Mouse (Mus musculus) right cerebral cortex, postnatal 36 days (tissue): ENCODE measurements around the gene Cblc.
"Not testable (repeated sequence)": the region's sequence is repeated elsewhere in the genome, so short reads cannot be mapped to it uniquely, and the experiment has no call there.

Source experiments
- DNase-seq, 2 experiments: peaks; one replicate each; pipeline ENCODE4 v3.0.0; 2022; ENCODE audit warnings: low spot score in 2 of 2, mixed read lengths in 1 of 2

Gene Cblc

DNA sequence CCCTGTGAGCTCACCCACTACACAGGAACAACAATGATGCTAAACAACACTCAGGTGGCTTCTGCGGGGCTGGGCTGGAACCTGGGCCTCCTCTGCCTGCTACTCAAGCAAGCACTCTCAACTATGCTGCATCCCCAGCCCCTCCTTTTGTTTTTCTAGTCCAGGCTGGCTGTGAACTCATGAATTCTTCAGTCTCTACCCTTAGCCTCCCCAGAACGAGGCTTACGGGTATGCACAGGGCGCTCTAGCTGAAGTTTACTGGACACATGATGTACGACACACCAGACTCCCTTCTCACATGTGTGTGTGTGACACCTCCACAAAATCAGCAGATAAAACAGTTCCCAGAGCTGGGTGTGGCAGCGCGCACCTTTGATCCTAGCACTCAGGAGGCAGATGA, 22.3 kb upstream of the Cblc start:
- no peak for DNase-seq

DNA sequence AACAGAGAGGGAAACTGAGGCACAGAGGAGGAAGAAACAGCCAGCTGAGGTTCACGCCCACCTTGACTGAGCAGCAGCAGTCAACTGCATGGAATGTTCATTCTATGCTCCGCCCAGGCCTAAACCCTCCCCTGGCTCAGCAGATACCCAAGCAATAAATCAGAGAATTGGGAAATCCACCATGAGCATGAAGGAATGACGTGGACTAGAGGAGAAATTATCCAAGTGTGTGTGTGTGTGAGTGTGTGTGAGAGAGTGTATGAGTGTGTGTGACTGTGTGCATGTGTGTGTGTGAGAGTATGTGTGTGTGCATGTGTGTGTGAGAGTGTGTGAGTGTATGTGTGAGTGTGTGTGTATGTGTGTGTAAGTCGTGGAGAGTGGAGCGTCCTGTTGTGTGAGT, 21.8 kb upstream of the Cblc start:
- DNase-seq, result no peak

DNA sequence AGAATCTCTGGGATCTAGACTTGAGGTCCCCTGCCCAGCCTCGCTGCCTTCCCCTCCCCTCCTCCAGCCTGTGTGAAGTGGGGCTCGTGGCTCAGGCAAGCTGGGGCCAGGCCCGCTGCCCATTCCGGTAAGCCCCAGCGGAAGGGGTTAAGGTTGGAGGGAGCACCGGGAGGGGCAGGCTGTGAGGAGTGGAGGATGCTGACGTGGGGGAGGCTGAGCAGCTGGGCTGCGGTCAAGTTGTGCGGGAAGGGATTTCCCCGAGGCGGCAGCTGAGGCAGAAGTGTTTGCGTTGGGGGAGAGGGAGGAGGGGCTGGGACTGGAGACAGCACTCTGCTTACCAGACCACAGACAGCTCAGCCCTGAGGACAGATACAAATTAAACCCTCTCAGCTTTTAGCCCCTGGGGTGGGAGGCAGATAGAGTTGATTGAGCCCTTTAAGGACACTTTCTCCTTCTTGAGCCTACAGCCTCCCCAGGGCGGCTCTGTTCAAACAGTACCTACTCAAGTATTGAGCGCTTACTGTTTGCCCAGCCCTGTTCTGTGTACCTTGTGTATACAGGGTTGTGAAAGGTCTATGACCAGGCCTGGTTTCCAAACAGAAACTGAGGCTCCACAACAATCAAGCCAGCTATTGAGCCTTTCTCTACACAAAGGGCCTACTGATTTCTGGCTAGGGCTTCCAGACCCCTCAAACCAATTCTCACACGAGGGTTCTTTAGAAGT, 20.9 kb upstream of the Cblc start:
- DNase-seq, result no peak

DNA sequence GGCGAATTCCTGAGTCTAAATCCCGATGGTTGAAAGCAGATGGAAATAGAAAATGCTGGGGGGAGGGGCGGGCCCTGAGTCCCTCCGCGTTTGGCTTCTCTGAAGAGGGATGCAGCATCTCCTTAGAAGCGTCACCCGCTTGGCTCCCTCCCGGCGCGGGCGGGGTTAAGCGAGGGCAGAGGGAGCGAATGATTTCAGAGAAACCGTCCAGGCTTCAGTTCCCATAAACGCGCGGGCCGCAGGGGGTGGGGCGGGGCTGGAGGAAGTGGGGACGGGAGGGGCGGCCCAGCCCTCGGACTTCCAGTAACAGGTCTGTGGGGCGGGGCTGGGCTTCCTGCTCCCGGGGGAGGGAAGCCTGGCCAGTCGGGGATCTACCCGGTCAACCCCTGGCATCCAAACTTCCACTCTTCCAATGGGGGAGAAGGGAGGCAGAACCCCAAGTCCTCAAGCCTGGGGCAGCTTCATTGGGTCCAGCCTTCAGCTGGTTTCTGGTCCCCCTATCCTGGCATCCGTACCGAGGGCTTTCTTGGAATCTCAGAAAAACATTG, 19.7 kb upstream of the Cblc start:
- DNase-seq, result no peak

DNA sequence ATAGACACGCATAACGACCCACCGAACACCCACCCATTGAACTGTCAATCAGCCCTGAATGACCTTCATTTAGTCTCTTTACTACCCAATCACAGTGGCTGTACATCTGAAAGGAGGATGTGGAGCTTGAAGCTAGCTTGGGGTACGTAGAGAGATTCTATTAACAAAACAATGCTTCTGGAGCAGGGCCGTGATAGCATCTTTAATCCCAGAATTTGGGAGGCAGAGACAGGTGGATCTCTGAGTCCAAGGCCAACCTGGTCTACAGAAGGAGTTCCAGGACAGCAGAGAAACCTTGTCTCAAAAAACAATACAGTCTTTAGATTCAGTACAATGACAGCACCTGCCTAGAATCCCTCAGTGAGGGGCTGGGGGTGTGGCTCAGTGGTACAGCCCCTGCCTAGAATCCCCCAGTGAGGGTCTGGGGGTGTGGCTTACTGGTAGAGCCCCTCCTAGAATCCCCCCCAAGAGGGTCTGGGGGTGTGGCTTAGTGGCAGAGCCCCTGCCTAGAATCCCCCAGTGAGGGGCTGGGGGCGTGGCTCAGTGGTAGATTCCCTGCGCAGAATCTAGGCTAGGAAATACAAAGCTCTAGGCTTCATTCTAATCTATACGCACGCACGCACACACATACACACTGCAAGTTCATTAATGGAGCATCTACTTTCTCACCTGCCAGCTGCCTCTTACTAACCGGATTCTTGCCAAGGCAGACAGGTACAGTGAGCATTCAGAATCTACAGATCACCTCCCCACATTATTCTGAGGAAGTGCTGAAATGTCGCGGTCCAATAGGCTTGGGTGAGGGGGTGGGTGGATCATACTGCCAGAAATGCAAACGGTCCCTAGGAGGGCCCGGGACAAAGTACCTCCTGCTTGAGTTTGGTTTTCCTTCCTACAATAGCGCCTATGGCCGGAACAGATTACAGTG, 19.0 kb upstream of the Cblc start:
- no peak for DNase-seq

DNA sequence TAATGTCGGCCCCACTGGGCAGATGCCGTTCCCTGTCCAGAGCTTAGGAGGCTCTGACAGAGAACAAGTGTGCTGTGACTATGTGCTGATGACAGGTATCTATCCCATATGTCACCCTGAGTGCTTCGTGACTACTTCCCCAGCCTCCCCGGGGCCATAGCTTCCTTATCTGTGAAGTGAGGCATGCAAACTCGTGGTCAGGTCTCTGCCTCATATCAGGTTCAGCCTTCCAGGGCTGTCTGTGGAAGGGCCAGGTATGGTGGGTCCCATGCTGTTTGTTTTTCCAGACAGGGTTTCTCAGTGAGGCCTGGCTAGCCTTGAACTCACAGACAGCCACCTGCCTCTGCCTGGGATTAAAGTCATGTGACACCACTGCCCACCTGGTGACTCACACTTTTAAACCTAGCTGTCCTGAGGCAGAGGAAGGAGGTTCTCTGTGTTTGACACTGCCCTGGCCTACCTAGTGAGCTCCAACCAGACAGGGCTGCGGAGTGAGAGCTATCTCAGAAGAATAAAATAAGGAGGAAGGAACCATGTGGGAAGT, 17.0 kb upstream of the Cblc start:
- DNase-seq, result no peak

DNA sequence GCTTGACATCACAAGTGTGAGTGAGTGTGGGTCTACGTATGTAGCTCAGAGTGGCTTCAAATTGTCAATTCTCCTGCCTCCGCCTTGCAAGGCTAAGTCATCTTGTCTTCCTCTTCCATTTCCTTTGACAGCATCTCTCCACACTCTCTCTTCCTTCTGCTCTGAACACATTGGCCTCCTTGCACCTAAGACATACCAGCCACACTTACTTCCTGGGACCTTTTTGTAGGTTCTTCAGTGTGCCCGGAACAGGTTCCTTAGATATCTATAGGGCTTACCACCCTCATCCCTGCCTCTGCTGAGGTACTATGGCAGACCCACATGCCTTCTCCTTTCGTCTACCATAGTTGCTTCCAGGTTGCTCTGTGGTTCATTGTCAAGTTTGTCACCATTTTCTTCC, 16.6 kb upstream of the Cblc start:
- DNase-seq, result no peak

DNA sequence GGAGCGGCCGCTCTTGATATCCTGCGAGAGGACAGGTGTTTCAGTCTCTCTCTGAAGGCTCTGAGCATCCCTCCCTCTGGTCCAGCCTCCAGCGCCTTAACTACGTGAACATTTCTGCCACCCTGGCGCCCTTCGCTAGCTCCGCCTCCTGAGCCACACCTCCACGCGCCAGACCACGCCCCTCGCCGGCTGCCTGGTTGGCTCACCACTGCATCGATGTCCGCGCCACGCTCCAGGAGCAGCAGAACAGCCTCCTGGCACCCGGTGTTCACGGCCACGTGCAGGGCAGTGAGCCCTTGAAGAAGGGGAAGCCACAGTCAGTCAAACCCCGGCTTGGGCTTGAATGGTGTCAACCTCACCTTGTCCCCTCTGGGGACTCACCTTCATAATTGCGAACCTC, 14.5 kb upstream of the Cblc start:
- DNase-seq, result no peak

DNA sequence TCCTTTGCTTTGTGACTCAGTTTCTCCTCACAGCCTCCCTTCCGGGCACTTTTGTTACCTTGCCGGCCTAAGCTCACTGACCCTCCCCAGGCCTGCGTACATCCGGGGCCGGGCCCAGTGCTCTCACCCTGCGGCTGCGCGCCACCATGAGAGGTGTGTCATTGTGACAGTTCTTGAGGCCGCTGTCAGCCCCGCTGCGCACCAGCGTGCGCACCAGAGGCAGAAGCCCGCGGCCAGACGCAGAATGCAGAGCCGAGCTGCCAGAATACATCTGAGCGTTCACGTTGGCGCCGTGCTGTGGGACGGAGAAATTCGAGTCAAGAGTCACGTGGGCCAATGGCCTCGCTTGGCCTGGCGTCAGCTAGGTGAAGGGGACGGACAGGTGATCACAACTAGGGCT, 12.8 kb upstream of the Cblc start:
- no peak for DNase-seq

DNA sequence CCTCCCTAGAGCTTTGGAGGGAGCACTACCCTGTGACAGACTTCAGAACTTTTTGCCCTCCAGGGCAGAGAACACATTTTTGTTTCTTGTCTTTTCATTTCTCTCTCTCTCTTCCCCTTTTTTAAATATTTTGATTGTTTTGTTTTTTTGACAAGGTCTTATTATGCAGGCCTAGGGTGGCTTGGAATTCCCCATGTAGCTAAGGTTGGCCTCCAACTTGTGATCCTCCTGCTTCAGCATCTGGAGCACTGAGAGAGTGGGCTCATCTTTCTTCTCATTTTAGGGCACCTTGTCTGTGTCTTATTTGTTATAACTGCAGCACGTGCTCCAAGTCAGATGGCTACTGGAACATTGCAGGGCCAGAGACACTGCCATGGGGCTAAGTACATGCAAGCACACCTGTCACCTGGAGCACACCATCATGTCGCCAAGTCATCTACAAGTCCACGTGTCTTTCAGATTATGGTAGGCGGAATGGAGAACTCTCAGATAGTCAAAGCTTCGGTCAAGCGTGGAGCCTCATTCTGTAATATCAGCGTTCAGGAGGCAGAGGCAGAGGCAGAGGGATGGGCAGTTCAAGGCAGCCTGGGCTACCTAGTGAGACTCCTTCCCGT, 9.9 kb upstream of the Cblc start:
- DNase-seq, result no peak

DNA sequence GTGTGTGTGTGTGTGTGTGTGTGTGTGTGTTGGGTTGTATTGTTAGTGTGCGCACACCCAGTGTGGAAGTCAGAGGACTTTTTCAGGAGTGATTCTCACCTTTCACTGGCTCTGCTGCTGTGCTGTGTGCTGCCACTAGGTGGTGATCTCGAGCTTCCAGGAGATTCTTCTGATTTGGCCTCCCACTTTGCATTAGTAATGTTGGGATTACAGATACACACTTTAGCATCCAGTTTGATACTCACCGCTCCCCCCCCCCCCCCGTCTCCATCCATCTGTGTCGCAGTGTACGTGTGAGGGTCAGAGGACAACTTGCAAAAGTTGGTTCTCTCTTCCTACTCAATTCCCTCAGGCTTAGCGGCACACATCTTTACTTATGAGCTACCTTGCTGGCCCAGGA, 6.4 kb upstream of the Cblc start:
- DNase-seq, result peak in 1 of 2 experiments; percentile 49

DNA sequence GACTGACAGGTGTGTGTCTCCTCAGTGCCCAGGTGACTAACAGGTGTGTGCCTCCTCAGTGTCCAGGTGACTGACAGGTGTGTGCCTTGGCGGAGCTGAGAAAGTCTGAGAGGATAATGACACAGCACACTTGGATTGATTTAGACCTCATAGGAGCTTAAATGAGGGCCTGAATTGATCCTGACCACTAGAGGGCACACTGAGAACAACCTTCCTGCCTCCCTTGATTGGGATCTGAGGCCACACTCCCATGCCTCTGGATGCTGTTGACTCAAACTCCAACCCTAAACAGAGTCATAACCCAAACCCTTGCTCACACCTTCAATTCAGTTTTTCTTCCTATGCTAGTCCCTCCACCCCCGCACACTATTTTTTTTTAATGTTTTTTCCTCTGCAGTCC, 4.2 kb upstream of the Cblc start:
- no peak for DNase-seq

DNA sequence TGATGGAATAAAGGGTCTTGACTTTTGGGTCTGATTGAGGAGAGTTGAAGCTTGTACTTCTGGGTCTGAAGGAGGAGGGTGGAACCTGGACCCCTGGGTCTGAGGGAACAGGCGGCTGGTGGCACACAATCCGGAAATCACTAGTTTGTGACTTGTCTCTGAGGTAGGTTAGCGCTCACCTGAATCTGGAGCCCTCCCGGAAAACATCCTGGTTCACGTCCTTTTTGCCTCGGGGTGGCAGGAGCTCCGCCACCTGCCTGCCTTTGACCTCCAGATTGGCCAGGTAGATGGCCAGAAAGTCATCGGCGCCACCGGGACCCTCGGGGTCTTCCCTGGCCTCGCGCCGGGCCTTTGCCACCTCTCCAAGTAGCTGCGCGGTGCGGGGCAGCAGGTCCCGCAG, 355 bp downstream of the Cblc start:
- no peak for DNase-seq

DNA sequence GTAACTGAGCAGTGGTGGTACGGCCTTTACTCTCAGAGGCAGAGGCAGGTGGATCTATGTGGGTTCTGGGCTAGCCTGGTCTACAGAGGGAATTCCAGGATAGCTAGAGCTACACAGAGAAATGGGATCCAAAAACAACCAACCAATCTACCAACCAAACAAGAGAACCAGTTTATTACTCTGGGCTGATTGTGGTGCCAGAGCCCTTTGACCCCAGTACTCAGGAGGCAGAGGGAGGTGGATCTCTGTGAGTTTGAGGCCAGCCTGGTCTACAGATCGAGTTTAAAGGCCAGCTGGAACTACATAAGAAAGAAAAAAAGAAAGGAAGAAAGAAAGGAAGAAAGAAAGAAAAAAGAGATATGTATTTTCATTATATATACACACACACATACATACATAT, 1.4 kb downstream of the Cblc start:
- DNase-seq, result no peak

DNA sequence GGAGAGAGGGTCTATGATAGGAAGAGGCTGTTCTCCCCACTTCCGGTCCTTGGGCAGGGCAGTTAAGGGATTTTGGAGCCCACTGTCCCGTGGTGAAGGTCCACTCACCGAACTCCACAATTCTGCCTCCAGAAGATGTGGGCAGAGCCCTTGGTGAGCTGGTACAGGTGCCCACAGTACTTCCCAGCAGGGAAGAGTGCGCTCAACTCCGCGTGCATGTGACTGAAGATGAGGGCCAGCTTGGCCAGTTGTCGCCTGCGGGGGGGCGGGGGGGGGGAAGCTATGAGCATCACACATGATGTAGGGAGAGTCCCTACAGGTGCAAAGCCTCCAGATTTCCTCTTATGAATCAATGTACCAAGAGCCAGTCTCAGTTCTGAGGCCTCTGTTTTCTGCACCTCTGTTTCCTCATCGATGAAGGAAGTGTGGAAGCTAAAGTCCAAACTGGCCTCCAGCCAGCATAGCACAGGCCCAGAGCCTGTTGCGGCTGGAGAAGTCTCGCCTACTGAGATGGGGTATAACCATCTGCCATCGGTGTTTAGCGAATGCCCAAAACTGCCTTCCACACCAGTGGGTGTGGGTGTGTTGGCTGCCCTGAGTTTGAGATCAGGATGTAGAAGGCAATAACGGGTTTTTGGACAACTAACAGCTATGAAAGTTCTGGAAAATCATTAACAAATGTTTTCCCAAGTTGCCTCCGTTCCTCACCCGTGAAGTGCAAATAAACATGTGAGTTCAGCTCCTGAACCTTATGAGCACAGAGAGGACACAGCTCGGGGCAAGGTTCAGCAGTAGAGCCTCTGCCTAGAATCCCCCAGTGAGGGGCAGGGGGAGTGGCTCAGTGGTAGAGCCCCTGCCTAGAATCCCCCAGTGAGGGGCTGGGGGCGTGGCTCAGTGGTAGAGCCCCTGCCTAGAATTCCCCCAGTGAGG, 3.6 kb downstream of the Cblc start:
- no peak for DNase-seq

DNA sequence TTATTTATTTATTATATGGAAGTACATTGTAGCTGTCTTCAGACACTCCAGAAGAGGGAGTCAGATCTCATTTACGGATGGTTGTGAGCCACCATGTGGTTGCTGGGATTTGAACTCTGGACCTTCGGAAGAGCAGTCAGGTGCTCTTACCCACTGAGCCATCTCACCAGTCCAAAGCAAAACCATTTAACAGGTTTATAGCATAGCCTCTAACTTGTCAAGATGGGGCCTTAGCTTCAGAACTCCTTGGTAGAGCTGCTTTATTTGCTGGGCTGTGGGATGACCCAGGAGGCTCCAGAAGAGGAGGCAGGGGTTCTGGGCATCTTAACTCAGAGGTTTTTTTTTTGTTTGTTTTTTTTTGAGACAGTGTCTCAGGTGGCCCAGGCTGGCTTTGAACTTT, 5.1 kb downstream of the Cblc start:
- DNase-seq, result not testable (repeated sequence)

DNA sequence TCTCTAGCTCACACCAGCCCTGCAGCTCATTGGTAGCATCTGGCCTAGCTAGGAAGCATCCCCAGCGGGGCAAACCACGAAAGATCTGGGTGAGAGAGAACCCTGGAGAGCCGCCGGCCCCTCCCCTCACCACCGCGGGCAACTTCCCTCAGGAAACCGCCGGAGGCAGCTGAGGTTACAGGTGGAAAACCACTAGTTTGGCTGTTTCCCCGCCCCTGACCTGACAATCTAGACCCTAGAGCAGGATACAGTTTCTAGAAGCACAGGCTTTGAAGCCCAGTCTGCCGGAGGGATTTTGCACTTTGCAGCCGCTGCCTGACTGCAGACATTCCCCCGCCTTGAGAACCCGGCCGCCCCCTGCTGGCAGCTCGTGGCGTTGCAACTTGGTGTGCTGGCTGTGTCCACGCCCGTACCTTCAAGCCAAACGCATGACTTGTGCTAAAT, 6.7 kb downstream of the Cblc start:
- peak; percentile 57 to 64 for DNase-seq

DNA sequence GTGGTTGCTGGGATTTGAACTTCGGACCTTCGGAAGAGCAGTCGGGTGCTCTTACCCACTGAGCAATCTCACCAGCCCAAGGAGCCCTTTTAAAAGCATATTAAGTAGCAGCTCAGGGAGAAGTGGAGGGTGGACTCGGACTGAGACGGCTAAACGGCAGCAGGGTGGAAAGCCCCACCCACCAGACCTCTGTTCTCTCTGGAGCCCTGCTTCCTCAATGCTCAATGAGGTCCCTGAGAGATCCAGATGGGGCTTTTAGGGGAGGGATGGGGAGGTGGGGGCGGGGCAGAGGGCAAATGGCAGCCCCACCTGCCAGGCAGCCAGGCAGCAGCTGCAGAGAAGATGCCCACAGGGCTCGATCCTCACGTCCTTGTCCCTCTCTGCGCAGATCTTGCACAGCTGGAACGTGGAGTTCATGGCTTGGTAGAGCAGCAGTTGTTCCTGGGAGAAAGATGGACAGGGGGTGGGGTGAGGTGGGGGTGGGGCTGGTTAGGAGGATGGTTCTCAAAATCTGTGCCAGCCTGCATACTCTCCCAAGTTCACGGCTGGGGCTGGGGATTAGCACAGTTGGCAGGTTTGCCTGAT, 10.6 kb downstream of the Cblc start:
- no peak for DNase-seq

DNA sequence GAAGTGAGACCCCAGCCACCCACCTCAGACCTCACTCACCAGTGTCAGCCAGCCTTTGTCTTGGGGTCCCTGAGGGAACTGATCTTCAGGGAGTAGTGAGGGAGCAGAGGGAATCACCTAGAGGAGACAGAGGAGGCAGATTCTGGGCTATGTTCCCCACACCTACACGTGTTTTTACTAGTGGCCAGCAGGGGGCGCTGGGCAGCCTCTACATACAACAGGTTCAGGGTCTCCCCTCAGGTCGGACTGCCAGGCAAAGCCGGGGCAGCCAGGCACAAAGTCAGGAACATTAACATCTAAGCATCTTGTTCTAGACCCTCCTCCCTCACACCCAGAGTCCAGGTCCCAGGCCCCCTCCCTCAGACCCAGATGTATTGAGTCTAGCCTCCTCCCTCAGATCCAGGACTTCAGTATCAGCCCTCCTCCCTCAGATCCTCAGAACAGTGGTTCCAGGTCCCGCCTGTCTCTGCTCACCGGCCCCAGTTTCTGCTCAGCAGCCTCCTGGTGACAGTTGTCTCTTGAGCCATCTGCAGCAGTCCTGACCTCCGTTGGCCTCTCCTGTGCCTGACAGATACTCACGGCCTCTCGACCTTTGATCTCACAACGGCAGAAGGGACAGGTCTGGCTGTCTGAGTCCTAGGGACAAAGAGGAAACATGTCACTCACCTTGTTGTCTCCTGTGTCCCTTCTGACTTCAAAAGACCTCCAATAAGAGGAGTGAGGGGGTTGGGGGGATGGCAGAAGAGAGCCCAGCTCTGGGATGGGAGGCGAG, 11.7 kb downstream of the Cblc start:
- DNase-seq, result no peak

DNA sequence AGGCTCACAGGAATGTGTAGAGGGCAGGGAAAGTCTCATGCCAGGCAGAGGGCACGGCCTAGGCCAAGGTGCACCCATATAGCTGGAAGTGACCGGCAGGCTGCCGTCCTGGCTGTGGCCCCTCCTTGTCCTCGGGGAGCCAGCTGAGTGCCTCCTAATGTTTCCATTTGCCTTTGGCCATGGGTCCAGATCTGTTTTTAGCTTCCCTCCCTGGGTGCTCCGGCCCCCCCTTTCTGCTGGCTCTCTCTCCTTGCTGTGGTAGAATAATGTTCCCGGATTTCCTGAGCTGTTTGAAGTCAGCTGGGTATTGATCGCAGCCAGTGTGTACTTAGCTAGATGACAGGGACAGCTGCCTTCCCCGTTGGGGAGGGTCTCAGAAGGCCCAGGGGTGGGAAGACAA, 13.0 kb downstream of the Cblc start:
- DNase-seq, result no peak
